Mouse (Mus musculus): ENCODE measurements at regions not wholly inside any gene's neighbourhood (a gene's known extent, or its start where the extent isn't known, plus 50 kb on each side); places are given as distances from the start of the nearest gene placed in this dataset.

DNA sequence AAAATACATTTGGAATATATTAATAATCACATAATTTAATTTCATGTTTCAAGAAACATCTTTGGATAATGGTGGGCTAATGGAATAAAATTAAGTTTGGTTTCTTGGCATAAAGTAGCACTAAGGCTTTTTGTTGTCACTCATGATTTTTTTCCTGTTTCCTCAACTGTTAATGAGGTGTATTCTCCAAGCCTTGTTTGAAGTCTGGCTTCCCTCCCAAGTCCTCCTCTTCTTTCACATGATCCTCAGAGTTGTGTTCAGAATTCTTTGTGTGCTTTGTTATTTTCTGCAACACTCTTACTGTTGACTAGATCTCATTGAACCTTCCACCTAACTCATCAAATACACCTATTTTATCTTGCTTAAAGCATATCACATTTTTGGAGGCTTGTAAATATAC, 221.6 kb upstream of the Zeb2 start:
- TF ChIP-seq CTCF (IDR thresholded peaks at IDR 0.05; ENCODE audit: low read depth) (no peak), EP300 (IDR thresholded peaks at IDR 0.05; ENCODE audit: low read depth) (no peak)
